Mouse (Mus musculus) embryonic fibroblast, embryonic 13.5 days (primary cell): ENCODE results near the gene Mlycd. TPM values are rescaled to one million over a fixed set of nuclear protein-coding genes. Genes with fewer than 3 reads are reported as not detected.

Experiments
- H3K27ac ChIP-seq: 2 replicates; pipeline ENCODE4 v1.5.1; 2012; ENCODE audit warnings: low read length, control low read depth, inconsistent platforms; ENCODE audit not compliant: insufficient read depth
- H3K4me1 ChIP-seq: 2 replicates; pipeline ENCODE4 v1.6.1; 2011; ENCODE audit warnings: low read length; ENCODE audit not compliant: control insufficient read depth, insufficient read depth
- H3K4me3 ChIP-seq: 2 replicates; pipeline ENCODE4 v1.5.1; 2011; ENCODE audit warnings: mild to moderate bottlenecking, control low read depth, low read length; ENCODE audit not compliant: insufficient read depth
- CTCF ChIP-seq: IDR thresholded peaks from 2 replicates; pipeline ENCODE4 v1.5.1; 2011; ENCODE audit warnings: mild to moderate bottlenecking, control low read depth, low read length, moderate library complexity, borderline replicate concordance; ENCODE audit not compliant: insufficient read depth
- POLR2A ChIP-seq: IDR thresholded peaks from 2 replicates; pipeline ENCODE4 v1.6.1; 2011; ENCODE audit warnings: low read depth, mild to moderate bottlenecking, control low read depth, low read length, moderate library complexity
- polyA plus RNA-seq: library from polyadenylated mRNA; stranded (reverse); fragments of >200 nt; gene quantifications from 2 replicates; pipeline ENCODE4 v1.2.4, GENCODE M21; 2011; ENCODE audit warnings: low read depth; ENCODE audit not compliant: missing spikeins, insufficient read length

The Mlycd gene
- polyA plus RNA-seq, 1 experiment: 7.1 TPM

GRCm38 (mm10) chr8:119378476-119378875, 16.2 kb upstream of the Mlycd start:
- Histone ChIP-seq H3K27ac (no peak overlapping the region), H3K4me3 (no peak overlapping the region), H3K4me1 (no peaks in the 10 kb centered on the region)
- TF ChIP-seq POLR2A: no peak
- TF ChIP-seq CTCF: no peak

- peak; percentile 23; the same call in 1 of the 2 replicates for TF ChIP-seq CTCF
- no peak for TF ChIP-seq POLR2A
- Histone ChIP-seq H3K4me1 (no peaks in the 10 kb centered on the region), H3K4me3 (no peak overlapping the region), H3K27ac (no peak overlapping the region)
Observed at GRCm38 (mm10) chr8:119380619-119381018, 14.1 kb upstream of the Mlycd start.

- TF ChIP-seq POLR2A (no peak), CTCF (no peak)
- no peaks in the 10 kb centered on the region for H3K4me1 ChIP-seq
- H3K27ac ChIP-seq: no peak overlapping the region
- no peak overlapping the region for H3K4me3 ChIP-seq
Observed at GRCm38 (mm10) chr8:119384478-119384877, 10.2 kb upstream of the Mlycd start.

- no peak for TF ChIP-seq CTCF
- TF ChIP-seq POLR2A: no peak
- Histone ChIP-seq H3K4me3 (no peak overlapping the region), H3K27ac (no peak overlapping the region), H3K4me1 (no peaks in the 10 kb centered on the region)
Observed at GRCm38 (mm10) chr8:119385854-119386253, 8.8 kb upstream of the Mlycd start.

GRCm38 (mm10) chr8:119386988-119387387, 7.7 kb upstream of the Mlycd start:
- TF ChIP-seq POLR2A (no peak), CTCF (no peak)
- no peak overlapping the region for H3K4me3 ChIP-seq
- H3K27ac ChIP-seq: no peak overlapping the region
- no peaks in the 10 kb centered on the region for H3K4me1 ChIP-seq

GRCm38 (mm10) chr8:119394097-119394496, 581 bp upstream of the Mlycd start:
- H3K4me3 ChIP-seq: peak overlapping the region; percentile 50
- H3K27ac ChIP-seq: no peak overlapping the region
- peaks cover 6% of the 10 kb centered on the region for H3K4me1 ChIP-seq
- TF ChIP-seq CTCF: no peak
- TF ChIP-seq POLR2A: no peak

- Histone ChIP-seq H3K27ac (no peak overlapping the region), H3K4me3 (peak overlapping the region; percentile 68), H3K4me1 (peaks cover 6% of the 10 kb centered on the region)
- no peak for TF ChIP-seq POLR2A
Observed at GRCm38 (mm10) chr8:119395072-119395950, 633 bp downstream of the Mlycd start.

GRCm38 (mm10) chr8:119398558-119398957, 3.9 kb downstream of the Mlycd start:
- no peak for TF ChIP-seq CTCF
- no peak for TF ChIP-seq POLR2A
- Histone ChIP-seq H3K27ac (no peak overlapping the region), H3K4me3 (no peak overlapping the region), H3K4me1 (peaks cover 6% of the 10 kb centered on the region)

- TF ChIP-seq CTCF: no peak
- no peak for TF ChIP-seq POLR2A
- H3K4me1 ChIP-seq: peaks cover 6% of the 10 kb centered on the region
- no peak overlapping the region for H3K27ac ChIP-seq
- no peak overlapping the region for H3K4me3 ChIP-seq
Observed at GRCm38 (mm10) chr8:119399255-119399654, 4.6 kb downstream of the Mlycd start.

GRCm38 (mm10) chr8:119400122-119400671, 5.5 kb downstream of the Mlycd start:
- TF ChIP-seq CTCF (no peak), POLR2A (no peak)
- H3K4me1 ChIP-seq: peaks cover 6% of the 10 kb centered on the region
- no peak overlapping the region for H3K4me3 ChIP-seq
- H3K27ac ChIP-seq: no peak overlapping the region
